Mouse (Mus musculus) spleen, adult 2 months (tissue): ENCODE measurements around the gene Aqp7. TPM values are rescaled to one million over a fixed set of nuclear protein-coding genes. Genes with fewer than 3 reads are reported as not detected.

ENCODE experiments used
- DNase-seq, 2 experiments: peaks; one replicate each; pipeline versions ENCODE4 v3.0.0 to v3.0.0-alpha.2; 2012 to 2021; ENCODE audit warnings: low spot score in 2 of 2, low read depth in 1 of 2
- H3K27ac ChIP-seq: fragments of 200-500 bp; 2 replicates; pipeline ENCODE4 v1.5.1; 2012; ENCODE audit warnings: low read length, inconsistent platforms; ENCODE audit not compliant: insufficient read depth
- H3K27me3 ChIP-seq: fragments of 200-500 bp; 2 replicates; pipeline ENCODE4 v1.6.1; 2012; ENCODE audit warnings: mild to moderate bottlenecking, moderate library complexity, low read length, inconsistent platforms; ENCODE audit not compliant: control insufficient read depth, insufficient read depth
- H3K36me3 ChIP-seq: fragments of 200-500 bp; 2 replicates; pipeline ENCODE4 v1.6.1; 2012; ENCODE audit warnings: mild to moderate bottlenecking, low read length, inconsistent platforms; ENCODE audit not compliant: control insufficient read depth, insufficient read depth
- H3K4me1 ChIP-seq: fragments of 200-500 bp; 2 replicates; pipeline ENCODE4 v1.6.1; 2011; ENCODE audit warnings: inconsistent platforms; ENCODE audit not compliant: control insufficient read depth, insufficient read depth, insufficient read length
- H3K4me3 ChIP-seq: fragments of 200-500 bp; 2 replicates; pipeline ENCODE4 v1.5.1; 2011; ENCODE audit warnings: mild to moderate bottlenecking, inconsistent platforms; ENCODE audit not compliant: insufficient read depth, insufficient read length; ENCODE audit errors: extremely low read depth
- CTCF ChIP-seq: fragments of 200-500 bp; IDR thresholded peaks from 2 replicates; pipeline ENCODE4 v1.5.1; 2011; ENCODE audit warnings: mild to moderate bottlenecking, inconsistent platforms; ENCODE audit not compliant: insufficient read depth, insufficient read length, insufficient replicate concordance; ENCODE audit errors: extremely low read depth
- POLR2A ChIP-seq: fragments of 200-500 bp; IDR thresholded peaks from 2 replicates; pipeline ENCODE4 v1.6.1; 2011; ENCODE audit warnings: low read depth, low read length, inconsistent platforms
- WGBS: fragments of 180-500 bp; shearing (Covaris S2); methylation state at CpG from one replicate; pipeline ENCODE4 v1.1.7; 2018; 5-methylcytosine and 5-hydroxymethylcytosine counted together
- polyA plus RNA-seq: library from polyadenylated mRNA; depleted of rRNA; stranded (reverse); fragments of >200 nt; gene quantifications from 2 replicates; pipeline ENCODE4 v1.2.3, GENCODE M21; 2012

Aqp7 gene
- polyA plus RNA-seq, 1 experiment, result 0.07 TPM

GRCm38 (mm10) chr4:41078726-41079125 lies 30.8 kb upstream of the Aqp7 start:
- DNase-seq, result no peak
- no peaks in the 10 kb centered on the region for H3K4me1 ChIP-seq
- H3K36me3 ChIP-seq, result no peaks in the 10 kb centered on the region
- no peaks in the 10 kb centered on the region for H3K27me3 ChIP-seq
- 83% methylated on average over 6 of the region's 6 CpGs for WGBS
- H3K4me3 ChIP-seq, result no peak overlapping the region
- no peak for TF ChIP-seq CTCF
- no peak for TF ChIP-seq POLR2A
- H3K27ac ChIP-seq, result no peak overlapping the region

DNA sequence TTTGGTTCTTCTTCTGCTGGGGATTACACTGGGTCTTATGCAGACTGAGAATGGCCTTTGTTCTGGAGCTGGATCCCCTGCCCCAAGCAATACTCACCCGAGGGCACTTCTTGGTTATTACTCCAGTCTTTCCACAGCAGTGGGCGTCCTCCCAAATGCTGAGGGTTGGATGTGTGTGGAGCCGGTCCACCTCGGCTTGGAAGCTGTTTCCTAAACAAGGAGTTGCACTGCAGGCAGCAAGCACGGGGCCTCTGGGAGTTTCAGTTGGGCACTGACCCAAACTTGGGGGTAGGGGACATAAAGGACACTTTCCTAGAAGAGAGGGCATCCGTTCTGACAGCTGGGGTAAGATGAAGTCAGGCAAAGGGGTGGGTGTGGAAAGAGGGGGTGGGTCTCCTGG lies 26.5 kb upstream of the Aqp7 start:
- no peaks in the 10 kb centered on the region for H3K4me1 ChIP-seq
- no peak for DNase-seq
- H3K27ac ChIP-seq, result no peak overlapping the region
- no peak overlapping the region for H3K4me3 ChIP-seq
- TF ChIP-seq POLR2A, result no peak
- no peak for TF ChIP-seq CTCF
- WGBS, result 77% methylated on average over 6 of the region's 6 CpGs
- no peaks in the 10 kb centered on the region for H3K27me3 ChIP-seq
- no peaks in the 10 kb centered on the region for H3K36me3 ChIP-seq

DNA sequence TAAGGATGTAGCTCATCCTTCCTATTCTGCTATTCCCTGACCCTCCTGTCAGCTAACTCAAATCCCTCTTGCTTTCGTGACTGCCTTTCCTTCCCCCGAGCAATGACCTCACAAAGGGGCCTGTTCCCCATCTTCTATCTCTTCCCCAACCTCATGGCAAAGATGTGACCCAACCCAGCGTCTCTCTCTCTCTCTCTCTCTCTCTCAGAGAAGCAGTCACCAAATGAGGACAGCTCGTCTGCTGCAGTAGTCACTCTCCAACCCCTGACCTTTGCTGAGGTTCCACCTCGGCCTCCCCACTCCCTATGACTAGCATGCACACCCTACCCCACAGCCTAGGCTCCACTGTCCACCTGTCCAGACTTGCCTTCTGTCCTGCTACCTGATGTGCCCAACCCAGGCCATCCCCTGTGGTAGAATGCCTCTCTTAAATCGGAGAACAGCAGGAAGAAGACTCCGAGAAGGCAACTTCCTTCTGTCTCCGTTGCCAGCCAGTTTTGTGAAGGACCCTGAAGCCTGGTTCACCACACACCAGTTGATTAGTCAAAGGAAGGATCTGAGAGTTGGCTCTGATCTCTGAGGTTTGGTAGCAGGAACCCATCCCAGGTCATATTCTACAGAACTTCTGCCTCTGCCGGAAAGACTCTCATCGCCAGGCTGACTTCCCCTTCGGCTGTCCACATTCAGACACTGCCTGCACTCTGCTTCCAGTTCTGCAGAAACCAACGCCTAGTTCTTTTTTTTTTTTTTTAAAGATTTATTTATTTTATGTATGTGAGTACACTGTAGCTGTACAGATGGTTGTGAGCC lies 25.3 kb upstream of the Aqp7 start:
- DNase-seq, result no peak
- Histone ChIP-seq H3K4me1 (no peaks in the 10 kb centered on the region), H3K36me3 (no peaks in the 10 kb centered on the region), H3K27ac (no peak overlapping the region), H3K27me3 (no peaks in the 10 kb centered on the region), H3K4me3 (no peak overlapping the region)
- 29% methylated on average over 12 of the region's 12 CpGs for WGBS
- no peak for TF ChIP-seq POLR2A

- no peak for TF ChIP-seq POLR2A
- H3K27me3 ChIP-seq, result no peaks in the 10 kb centered on the region
- H3K36me3 ChIP-seq, result no peaks in the 10 kb centered on the region
- no peaks in the 10 kb centered on the region for H3K4me1 ChIP-seq
- no peak for DNase-seq
- H3K4me3 ChIP-seq, result no peak overlapping the region
- 80% methylated on average over 14 of the region's 14 CpGs for WGBS
- H3K27ac ChIP-seq, result no peak overlapping the region
These were observed 23.8 kb upstream of the Aqp7 start for GRCm38 (mm10) chr4:41071500-41072429.

- TF ChIP-seq POLR2A (no peak), CTCF (no peak)
- no peaks in the 10 kb centered on the region for H3K36me3 ChIP-seq
- WGBS, result 89% methylated on average over 4 of the region's 4 CpGs
- H3K4me1 ChIP-seq, result no peaks in the 10 kb centered on the region
- H3K27me3 ChIP-seq, result no peaks in the 10 kb centered on the region
- no peak overlapping the region for H3K4me3 ChIP-seq
- no peak for DNase-seq
- no peak overlapping the region for H3K27ac ChIP-seq
These were observed 17.3 kb upstream of the Aqp7 start for GRCm38 (mm10) chr4:41065196-41065595.

DNA sequence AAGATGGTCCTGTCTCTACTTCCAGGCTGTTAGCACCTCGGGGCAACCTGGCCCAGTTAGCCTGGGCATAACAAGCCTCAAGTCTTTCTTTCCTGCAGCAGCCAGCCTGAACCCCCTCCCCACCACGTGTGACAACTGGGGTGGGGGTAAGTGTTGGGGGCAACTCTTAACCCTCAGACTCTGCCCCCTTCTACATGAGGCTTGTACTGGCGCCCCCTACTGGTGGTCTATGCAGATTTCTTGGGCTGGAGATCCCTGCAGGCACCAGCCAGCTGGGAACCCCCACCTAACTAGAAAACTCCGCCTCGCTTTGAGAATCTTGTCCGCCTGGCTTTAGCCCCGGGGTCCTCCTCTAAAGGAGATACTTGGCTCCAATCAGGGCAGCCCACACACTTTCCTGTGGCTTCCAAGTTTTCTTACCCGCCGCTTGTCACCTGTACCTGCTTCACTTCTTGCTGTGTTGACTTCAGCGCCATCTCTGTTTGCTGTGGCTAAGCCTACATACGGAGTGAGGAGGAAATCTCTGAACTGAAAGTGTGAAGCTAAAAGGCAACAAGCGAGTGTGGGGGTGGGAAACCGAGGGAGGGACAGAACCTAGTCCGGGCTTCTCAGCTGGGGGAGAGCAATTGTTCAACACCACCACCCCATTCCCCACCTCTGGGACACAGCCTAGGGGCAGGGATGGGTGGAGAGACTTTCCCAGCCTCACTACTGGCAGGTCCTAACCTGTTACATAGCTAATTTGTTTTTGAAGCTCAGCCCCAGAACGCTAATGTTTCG lies 16.1 kb upstream of the Aqp7 start:
- Histone ChIP-seq H3K36me3 (no peaks in the 10 kb centered on the region), H3K4me3 (no peak overlapping the region), H3K27me3 (no peaks in the 10 kb centered on the region), H3K4me1 (no peaks in the 10 kb centered on the region), H3K27ac (no peak overlapping the region)
- TF ChIP-seq CTCF (peak; percentile 22; the same call in 1 of the 2 replicates), POLR2A (no peak)
- 25% methylated on average over 16 of the region's 16 CpGs for WGBS
- peak in 1 of 2 experiments; percentile 12 for DNase-seq
